Mouse (Mus musculus) left cerebral cortex, adult 18-20 months (tissue): ENCODE results near the gene Dpyd. TPM values are rescaled to one million over a fixed set of nuclear protein-coding genes. Genes with fewer than 3 reads are reported as not detected.

Experiments
- DNase-seq, 2 experiments: peaks; one replicate each; pipeline ENCODE4 v3.0.0; 2021 to 2022; ENCODE audit warnings: low spot score in 2 of 2, mixed read lengths in 1 of 2
- total RNA-seq, 2 experiments: library from RNA; stranded (reverse); gene quantifications; 2 replicates each; pipeline ENCODE4 v1.2.3; 2021

Dpyd gene
- total RNA-seq, 2 experiments from 2014 or later = 9.1 to 12.5 TPM

DNA sequence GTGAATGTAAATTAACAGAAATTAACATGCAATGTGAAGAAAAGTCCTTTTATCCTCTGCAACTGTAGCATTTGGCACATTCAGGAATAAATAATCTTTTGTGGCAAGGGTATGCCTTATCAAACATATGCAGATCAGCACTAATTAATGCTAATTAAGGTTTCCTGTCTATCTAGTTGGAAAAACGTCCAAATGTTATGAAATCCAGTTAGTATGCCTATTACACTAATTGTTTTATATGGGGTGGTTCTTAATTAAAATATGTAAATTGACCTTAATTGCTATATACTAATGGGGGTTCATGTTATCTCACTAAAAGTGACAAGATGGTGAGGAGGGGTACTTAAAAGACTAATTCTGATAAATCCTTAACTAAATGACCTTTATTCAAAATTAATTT, 501.7 kb downstream of the Dpyd start:
- DNase-seq = no peak

- DNase-seq = no peak
These were observed 502.8 kb downstream of the Dpyd start for GRCm38 (mm10) chr3:119064746-119065145.

GRCm38 (mm10) chr3:119067221-119067620, 505.3 kb downstream of the Dpyd start:
- DNase-seq = peak in 1 of 2 experiments; percentile 3

DNA sequence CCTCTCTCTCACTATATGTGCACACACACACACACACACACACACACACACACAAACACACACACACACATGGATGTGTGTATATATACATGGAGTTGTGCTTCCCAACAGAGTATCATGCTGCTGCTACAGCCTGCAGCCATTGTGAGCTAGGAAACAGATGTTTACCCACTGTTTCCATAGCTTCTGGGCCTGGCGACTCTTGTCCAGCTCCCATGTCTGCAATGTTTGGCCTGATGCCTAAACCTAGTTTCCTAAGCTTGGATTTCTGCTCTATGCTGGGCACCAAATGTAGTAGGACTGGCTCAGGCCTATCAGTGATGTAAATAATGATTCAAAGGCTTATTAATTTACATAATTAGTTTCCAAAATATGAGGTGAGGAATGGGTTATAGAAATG, 524.7 kb downstream of the Dpyd start:
- no peak for DNase-seq

- DNase-seq = peak in 1 of 2 experiments; percentile 4
These were observed 533.4 kb downstream of the Dpyd start for GRCm38 (mm10) chr3:119095223-119095886.

- no peak for DNase-seq
These were observed 564.1 kb downstream of the Dpyd start for GRCm38 (mm10) chr3:119126003-119126402.

GRCm38 (mm10) chr3:119128076-119128475, 566.1 kb downstream of the Dpyd start:
- DNase-seq = no peak

- DNase-seq = no peak
These were observed 581.1 kb downstream of the Dpyd start for GRCm38 (mm10) chr3:119143034-119143433.

DNA sequence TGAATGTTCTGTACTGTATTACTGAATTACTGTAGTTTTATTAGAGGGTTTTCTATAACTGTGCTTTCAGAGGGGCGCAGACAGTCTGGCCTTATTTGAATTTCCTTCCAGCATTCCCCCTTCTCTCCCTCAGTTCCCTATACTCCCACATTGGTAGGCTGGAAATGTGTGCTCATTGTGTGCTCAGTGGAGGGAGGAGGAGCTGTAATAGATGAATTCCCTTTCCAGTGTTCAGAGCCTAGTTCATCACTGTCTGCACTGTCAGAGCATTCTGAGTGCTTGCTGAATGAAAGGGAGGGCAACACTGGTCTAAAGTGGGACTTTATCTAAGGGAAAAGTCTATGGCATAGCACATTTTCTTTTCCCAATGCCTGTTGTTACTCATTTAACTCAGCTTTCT, 582.9 kb downstream of the Dpyd start:
- DNase-seq = no peak

DNA sequence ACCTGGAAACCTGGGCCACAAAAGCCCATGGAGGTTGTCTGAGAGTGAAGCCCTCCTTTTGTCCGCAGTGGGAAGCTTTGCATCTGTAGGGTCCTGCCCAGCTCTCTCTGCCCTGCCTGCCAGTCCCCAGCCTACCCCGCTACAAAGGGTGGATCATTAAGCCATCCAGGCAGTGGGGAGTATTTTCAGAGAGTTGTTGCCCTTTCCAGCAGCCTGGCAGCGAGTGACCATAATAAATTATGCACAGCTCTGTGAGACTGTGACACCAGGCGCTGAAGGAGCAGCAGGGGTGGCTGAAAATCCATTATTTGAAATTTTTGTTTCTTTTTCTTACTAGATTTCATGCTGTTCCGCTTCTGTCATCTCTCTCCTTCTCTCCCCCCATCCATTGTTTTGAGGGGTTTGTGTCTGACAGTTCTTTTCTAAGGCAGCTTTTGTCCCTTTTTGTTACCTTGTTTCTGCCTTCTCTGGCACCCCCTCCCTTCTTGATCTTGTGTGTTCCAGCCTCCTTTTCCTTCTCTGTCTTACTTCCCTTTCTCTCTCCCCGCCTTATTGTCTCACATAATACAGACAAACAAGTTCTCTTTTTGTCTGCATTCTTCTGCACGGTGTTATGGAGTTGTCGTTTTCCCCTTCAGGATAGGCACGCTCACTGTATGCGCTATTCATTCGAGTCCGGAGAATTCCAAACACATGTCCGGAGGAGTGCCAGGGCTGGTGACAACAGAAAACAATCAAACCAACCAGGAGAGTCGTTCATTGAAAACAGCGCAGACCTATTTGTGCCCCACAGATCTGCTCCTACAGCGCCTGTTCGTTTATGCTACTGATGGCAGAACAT, 592.9 kb downstream of the Dpyd start:
- DNase-seq = no peak

DNA sequence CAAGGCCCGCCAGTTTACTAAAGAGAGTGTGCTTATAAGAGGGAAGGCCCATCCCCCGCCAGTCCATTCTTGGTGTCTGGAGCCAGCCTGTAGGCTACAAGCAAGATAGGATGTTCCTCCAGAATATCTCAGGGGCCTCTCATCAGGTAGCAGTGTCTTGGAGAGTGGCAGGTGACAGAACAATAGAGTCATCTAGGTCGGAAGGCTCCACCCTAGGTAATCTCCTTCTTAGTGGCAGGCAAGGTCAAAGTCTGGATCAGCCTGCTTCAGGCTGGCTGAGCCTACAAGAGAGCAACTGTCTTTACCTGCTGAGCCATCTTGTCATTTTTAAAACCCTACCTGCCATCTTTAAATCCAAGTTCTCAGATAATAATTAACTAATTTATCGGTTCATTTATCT, 596.7 kb downstream of the Dpyd start:
- DNase-seq = no peak

- no peak for DNase-seq
These were observed 603.8 kb downstream of the Dpyd start for GRCm38 (mm10) chr3:119165691-119166090.

DNA sequence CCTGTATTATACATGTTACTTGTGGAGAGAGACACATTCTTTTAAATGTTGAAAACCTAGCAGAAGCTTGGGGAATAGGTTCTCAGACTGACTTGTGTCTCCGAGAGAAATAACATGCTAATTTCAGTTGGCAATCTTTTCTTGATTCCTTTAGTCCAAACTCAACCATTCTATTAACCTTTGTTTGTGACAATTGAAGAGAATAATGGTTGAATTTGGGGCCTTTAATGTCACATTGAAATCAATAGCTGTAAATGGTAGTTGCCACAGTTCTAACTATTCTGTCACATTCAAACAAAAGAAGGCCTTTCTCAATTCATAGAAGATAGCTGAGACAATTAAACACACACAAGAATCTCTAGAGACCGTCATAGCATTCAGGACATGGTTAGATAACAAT, 606.2 kb downstream of the Dpyd start:
- DNase-seq = no peak

DNA sequence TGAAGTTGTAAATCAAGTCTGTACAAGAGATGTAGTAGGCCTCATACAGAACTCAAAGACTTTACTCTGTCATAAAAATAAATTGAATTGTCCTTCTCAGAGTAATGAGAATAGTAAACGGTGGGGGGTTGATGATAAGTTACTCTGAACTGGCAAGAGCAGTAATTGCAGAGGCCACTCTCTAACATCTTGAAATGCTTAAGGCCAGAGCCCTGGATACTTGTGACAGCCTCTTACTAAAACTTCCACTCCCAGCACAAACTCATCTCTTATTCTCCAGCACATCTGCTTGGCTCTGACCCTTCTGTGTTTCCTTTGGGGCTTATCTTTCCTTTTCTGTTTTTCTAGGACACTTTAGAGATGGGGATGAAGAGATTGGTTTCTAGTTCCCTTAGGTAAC, 606.7 kb downstream of the Dpyd start:
- no peak for DNase-seq

GRCm38 (mm10) chr3:119183261-119183660, 621.3 kb downstream of the Dpyd start:
- DNase-seq = no peak

DNA sequence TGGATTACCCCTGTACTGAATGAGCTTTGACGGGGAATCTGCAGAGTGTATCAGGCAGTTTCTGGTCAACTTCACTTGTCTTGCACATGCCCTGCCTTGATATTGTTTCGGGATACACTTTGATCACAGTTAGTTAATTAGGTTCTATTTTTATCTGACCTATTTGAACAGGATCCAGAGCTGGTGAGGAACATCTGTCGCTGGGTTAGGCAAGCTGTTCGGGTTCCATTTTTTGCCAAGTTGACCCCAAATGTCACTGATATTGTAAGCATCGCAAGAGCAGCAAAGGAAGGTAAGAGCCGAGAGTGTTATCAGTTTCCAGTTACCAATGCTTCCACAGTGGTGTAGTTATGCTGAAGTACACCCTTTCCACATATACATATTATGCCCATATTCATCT, 632.1 kb downstream of the Dpyd start:
- DNase-seq = no peak

- DNase-seq = no peak
These were observed 633.7 kb downstream of the Dpyd start for GRCm38 (mm10) chr3:119195613-119196012.

- DNase-seq = no peak
These were observed 659.0 kb downstream of the Dpyd start for GRCm38 (mm10) chr3:119220763-119221412.

DNA sequence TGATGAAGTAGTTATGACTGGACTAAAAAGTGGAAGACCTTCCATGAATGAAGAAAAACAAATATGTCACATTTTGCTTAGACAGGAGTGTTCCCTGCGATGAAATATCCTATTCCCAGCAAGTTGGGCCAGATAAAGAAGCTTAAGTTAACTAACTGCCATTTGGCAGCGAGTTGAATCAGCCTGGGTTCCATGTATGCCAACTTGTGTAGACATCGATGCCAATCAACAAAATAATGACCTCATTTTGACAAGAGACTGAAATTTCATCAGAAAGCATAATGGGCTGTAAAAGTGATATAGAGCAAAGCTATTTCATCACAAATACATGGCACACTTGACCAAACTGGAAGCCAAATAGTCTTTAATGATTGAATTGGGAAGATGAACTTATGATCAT, 681.3 kb downstream of the Dpyd start:
- no peak for DNase-seq

GRCm38 (mm10) chr3:119256516-119256915, 694.6 kb downstream of the Dpyd start:
- DNase-seq = peak; percentile 9 to 11

DNA sequence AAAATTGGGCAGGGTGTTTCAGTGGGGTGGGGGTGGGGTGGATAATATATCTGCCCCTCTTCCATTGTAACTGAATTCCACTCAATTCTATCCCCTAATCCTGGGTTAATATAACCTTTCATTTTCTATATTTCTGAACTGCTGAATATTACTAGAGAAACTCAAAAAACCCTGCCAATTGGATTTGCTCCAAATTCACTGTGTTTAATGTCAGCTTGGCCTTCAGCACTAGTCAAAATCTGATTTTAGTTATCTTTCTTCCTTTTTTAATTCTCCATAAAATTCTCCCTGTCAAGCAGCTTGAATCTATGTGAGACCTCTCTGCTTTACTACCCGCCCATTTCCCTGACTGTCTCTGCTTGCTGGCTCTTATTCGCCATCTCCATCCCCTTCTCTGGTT, 713.3 kb downstream of the Dpyd start:
- DNase-seq = no peak

GRCm38 (mm10) chr3:119280671-119281070, 718.7 kb downstream of the Dpyd start:
- no peak for DNase-seq
